Mouse (Mus musculus) liver (tissue): ENCODE measurements at regions not wholly inside any gene's neighbourhood (a gene's known extent, or its start where the extent isn't known, plus 50 kb on each side); places are given as distances from the start of the nearest gene placed in this dataset.

Experiments
- DNase-seq: peaks from one replicate; pipeline ENCODE4 v3.0.0-alpha.2; 2020; ENCODE audit warnings: mixed read lengths

DNA sequence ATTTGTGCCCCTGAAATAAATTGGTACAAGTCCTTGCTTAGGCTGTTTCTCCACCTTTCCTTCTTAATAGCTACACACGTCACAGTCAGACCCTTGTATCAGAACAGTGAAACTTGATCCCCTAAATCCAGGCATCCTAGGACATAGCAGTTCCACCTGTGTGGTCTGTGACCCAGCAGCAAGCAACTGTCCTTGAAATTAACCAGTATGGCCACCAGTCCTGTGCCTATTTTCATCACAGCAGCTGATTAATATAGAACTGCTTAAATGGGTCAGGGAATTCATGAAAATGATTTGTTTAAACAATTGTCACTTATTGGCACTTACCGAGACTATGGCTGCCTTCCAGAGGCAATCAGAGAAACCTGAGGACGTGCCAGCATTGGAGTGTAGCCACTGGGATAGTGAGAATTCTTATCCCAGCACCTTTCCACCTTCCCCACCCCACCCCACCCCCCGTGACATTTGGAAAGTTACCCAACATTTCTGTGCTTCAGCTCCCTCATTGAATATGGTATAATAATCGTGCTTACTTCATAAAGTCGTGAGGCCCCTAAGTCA, 135.4 kb upstream of the Cdkn2b start:
- DNase-seq: no peak

DNA sequence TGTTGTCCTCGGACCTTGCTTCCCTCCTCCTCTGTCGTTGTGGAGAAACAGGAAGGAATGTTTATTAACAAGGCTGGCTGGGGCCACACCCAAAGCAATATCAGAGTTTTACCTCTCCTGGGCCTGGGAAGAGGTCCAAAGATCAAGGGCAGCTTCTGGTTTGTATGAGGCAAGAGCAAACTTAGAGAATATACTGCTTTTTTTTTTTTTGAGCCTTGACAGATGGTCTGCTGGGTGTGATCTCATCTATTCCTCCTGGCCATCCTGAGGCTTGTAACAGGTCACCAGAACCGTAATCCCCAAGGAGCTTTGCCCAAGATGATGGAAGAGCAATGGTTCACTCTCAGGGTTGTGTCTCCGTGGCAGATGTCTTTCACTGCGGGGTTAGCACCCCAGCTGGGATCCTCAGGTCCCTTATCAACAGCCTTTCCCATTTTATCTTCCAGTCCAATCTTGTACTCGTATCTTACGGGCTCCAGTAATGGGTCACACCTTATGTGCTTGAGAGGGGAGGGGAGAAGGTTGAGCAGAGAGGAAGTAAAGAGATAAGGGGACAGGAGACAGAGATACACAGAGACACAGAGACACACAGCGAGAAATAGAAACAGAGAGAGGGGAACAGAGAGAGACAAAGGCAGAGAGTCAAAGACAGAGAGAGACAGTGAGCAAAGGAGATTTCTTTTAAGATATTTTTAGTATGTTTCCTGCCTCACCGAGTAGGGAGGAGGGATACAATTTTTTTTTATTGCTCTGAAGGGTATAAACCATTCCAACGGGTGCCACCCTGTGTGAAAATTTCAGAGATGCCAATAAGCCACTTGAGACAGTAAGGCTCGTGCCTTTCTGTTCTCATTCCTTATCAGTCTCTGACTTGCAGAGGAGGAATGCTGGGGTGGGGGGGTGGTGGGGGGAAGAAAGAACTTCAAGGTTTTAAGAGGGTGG, 134.6 kb upstream of the Cdkn2b start:
- DNase-seq: no peak

- DNase-seq: no peak
Observed at GRCm38 (mm10) chr4:89442526-89442925, 131.7 kb upstream of the Cdkn2b start.

- no peak for DNase-seq
Observed at GRCm38 (mm10) chr4:89440821-89441220, 130.0 kb upstream of the Cdkn2b start.

- no peak for DNase-seq
Observed at GRCm38 (mm10) chr4:89440326-89440725, 129.5 kb upstream of the Cdkn2b start.

DNA sequence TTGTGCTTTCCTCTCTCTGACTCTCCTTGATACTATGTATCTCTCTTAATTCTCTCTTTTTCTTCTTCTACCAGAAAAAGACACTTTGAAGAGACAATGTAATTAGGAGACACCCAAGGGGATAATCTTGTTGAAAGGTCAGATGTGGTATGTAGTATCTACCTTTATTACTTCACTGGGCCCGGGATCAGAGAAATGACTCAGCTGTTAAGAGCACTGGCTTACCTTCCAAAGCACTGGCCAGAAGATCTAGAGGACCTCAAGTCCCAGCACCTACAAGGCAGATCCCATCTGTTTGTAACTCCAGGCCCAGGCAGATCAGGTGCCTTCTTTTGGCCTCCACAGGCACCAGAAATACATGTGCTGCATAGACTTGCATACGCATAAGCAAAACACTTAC, 127.8 kb upstream of the Cdkn2b start:
- DNase-seq: no peak

GRCm38 (mm10) chr4:89436764-89437163, 125.9 kb upstream of the Cdkn2b start:
- DNase-seq: no peak

- no peak for DNase-seq
Observed at GRCm38 (mm10) chr4:89434152-89434551, 123.3 kb upstream of the Cdkn2b start.

GRCm38 (mm10) chr4:89433528-89433927, 122.7 kb upstream of the Cdkn2b start:
- DNase-seq: no peak

GRCm38 (mm10) chr4:89431520-89431919, 120.7 kb upstream of the Cdkn2b start:
- DNase-seq: no peak

- DNase-seq: no peak
Observed at GRCm38 (mm10) chr4:89428465-89428864, 117.6 kb upstream of the Cdkn2b start.

- no peak for DNase-seq
Observed at GRCm38 (mm10) chr4:89427345-89428293, 116.8 kb upstream of the Cdkn2b start.

- no peak for DNase-seq
Observed at GRCm38 (mm10) chr4:89425916-89426315, 115.1 kb upstream of the Cdkn2b start.

GRCm38 (mm10) chr4:89421694-89422354, 111.0 kb upstream of the Cdkn2b start:
- DNase-seq: no peak

DNA sequence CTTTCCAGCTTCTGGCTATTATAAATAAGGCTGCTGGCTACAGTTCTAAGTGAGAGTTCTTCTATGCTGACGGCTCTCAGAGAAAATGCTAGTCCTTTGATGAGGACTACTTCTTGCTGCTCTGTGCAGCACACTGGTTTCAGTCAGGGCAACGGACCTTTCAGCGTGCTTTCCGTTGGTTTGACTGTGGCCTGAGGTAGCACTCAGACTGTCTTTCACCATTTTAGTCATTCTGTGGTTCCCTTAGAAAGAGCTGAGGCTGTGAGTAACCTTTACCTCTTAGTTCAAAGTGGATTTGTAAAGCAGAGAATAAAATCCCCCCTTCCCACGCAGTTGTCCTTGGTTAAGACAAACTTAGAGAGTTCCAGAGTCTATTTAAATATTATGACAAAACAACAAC, 110.0 kb upstream of the Cdkn2b start:
- no peak for DNase-seq

- no peak for DNase-seq
Observed at GRCm38 (mm10) chr4:89419507-89419906, 108.7 kb upstream of the Cdkn2b start.

GRCm38 (mm10) chr4:89405624-89406167, 94.9 kb upstream of the Cdkn2b start:
- DNase-seq: no peak

DNA sequence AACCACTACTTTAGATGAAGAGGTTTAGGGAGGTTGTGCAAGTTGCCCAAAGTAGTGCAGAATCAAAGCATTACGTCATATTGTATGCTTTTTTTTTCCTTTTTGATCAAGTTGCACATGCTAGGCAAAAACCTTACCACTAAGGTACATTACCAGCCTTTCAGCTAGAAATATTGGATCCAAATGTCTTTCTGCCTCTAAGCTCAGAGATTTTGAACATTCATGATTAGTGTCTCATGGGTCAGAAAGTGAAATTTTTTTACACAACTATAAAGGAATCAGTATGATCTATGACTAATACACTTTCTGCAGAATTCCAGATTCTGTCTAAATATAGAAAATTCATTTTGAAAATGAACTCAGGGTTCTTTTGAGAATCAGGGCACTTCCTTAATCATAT, 92.3 kb upstream of the Cdkn2b start:
- DNase-seq: no peak

DNA sequence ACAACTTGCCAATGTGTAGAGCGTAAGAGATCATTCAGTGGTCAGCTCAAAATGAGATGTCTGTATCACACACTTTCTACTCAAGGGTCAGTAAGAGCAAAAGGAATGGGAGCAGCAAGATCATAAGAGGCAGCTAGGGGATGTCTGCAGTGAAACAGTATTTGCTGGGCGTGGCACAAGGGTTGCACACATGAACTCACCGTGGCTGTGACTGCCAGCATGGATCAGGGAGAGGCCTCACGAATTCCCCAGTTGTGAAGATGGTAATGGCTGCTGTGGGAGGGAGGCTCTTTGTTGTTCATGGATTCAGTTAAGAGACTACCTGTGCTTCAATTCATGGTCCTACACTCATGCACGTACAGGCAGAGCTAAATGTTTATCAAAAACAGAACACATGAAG, 91.5 kb upstream of the Cdkn2b start:
- no peak for DNase-seq

DNA sequence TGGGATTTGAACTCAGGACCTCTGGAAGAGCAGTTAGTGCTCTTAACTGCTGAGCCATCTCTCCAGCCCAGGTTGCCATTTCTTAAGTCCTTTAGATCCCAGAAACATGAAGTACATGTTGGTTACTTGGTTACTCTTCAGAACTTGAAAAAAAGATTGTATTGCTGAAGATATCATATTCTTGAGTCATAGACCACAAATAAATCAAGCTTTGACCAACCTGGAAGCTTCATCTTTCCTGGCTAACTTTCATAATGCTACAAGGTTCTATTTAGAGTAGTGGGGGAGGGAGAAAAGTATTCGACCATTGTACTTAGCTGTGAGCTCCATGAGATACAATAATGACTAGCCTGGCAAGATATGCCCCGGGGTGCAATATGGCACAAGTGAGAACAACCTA, 90.9 kb upstream of the Cdkn2b start:
- DNase-seq: no peak

- DNase-seq: no peak
Observed at GRCm38 (mm10) chr4:89400342-89400741, 89.5 kb upstream of the Cdkn2b start.

DNA sequence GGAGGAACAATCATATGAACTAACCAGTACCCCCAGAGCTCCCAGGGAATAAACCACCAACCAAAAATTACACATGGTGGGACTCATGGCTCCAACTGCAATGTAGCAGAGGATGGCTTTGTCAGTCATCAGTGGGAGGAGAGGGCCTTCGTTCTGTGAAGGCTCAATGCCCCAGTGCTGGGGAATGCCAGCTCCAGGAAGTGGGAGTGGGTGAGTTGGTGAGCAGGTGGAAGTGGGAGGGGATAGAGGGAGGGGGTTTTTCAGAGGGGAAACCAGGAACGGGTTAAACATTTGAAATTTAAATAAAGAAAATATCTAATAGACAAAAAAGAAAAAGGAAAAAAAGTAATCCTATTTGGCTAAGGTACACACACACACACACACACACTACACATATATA, 88.4 kb upstream of the Cdkn2b start:
- DNase-seq: no peak
